Mouse (Mus musculus) liver, postnatal 0 days (tissue): ENCODE results near the gene Bpgm. TPM values are rescaled to one million over a fixed set of nuclear protein-coding genes. Genes with fewer than 3 reads are reported as not detected.
A peak's percentile ranks its signal among the peaks of the same experiment; 100 is the strongest.

Source experiments
- ATAC-seq: fragments of 200-750 bp; cut with Nextera tagmentation; 2 replicates; pipeline ENCODE4 v1.8.0; 2017; ENCODE audit warnings: mild to moderate bottlenecking, moderate library complexity
- DNase-seq: peaks from one replicate; pipeline ENCODE4 v3.0.0-alpha.2; 2016
- H3K27ac ChIP-seq: fragments of 300-500 bp; sonication (generic); 2 replicates; pipeline ENCODE4 v1.5.1; 2014; ENCODE audit warnings: antibody characterized with exemption, moderate library complexity, mild to moderate bottlenecking, low read depth
- H3K27me3 ChIP-seq: fragments of 300-500 bp; sonication (generic); 2 replicates; pipeline ENCODE4 v1.6.1; 2014; ENCODE audit warnings: low read length, control low read depth, mixed read lengths; ENCODE audit not compliant: insufficient read depth
- H3K36me3 ChIP-seq: fragments of 300-500 bp; sonication (generic); replicated peaks from 2 replicates; pipeline ENCODE4 v1.6.1; 2014; ENCODE audit warnings: mild to moderate bottlenecking, control low read depth, low read length, moderate library complexity, mixed read lengths; ENCODE audit not compliant: insufficient read depth
- H3K4me1 ChIP-seq: fragments of 300-500 bp; sonication (generic); 2 replicates; pipeline ENCODE4 v1.6.1; 2014; ENCODE audit warnings: antibody characterized with exemption, mild to moderate bottlenecking, control low read depth; ENCODE audit not compliant: insufficient read depth
- H3K4me2 ChIP-seq: fragments of 300-500 bp; sonication (generic); 2 replicates; pipeline ENCODE4 v1.6.1; 2014; ENCODE audit warnings: low read depth, mild to moderate bottlenecking, low read length, moderate library complexity, mixed read lengths
- H3K4me3 ChIP-seq: fragments of 300-500 bp; sonication (generic); 2 replicates; pipeline ENCODE4 v1.5.1; 2014; ENCODE audit warnings: low read depth, low read length
- H3K9ac ChIP-seq: fragments of 300-500 bp; sonication (generic); replicated peaks from 2 replicates; pipeline ENCODE4 v1.6.1; 2014; ENCODE audit warnings: mild to moderate bottlenecking, moderate library complexity
- H3K9me3 ChIP-seq: fragments of 300-500 bp; sonication (generic); 2 replicates; pipeline ENCODE4 v1.6.1; 2016; ENCODE audit warnings: mild to moderate bottlenecking, control low read depth, low read length, mixed read lengths
- CTCF ChIP-seq: sonication (generic); IDR thresholded peaks from 2 replicates; pipeline ENCODE4 v1.5.1; 2016; ENCODE audit warnings: antibody characterized with exemption, low read depth
- EP300 ChIP-seq: IDR thresholded peaks from 2 replicates; pipeline ENCODE4 v1.6.1; 2016; ENCODE audit warnings: antibody characterized with exemption, low read depth, mild to moderate bottlenecking
- WGBS: fragments of 180-500 bp; shearing (Covaris S2); extraction: QIAGEN DNeasy Blood & Tissue Kit; methylation state at CpG from one replicate; pipeline ENCODE4 v1.1.7; 2014; ENCODE audit not compliant: insufficient replicate concordance; 5-methylcytosine and 5-hydroxymethylcytosine counted together
- polyA plus RNA-seq: library from polyadenylated mRNA; unstranded; fragments of >200 nt; fragmentation: Nextera tagmentation; extraction: Ambion mirVana; gene quantifications from 2 replicates; pipeline ENCODE4 v1.2.1, GENCODE M21; 2015

The Bpgm gene
- polyA plus RNA-seq, 1 experiment from 2014 or later: 85.5 TPM

DNA sequence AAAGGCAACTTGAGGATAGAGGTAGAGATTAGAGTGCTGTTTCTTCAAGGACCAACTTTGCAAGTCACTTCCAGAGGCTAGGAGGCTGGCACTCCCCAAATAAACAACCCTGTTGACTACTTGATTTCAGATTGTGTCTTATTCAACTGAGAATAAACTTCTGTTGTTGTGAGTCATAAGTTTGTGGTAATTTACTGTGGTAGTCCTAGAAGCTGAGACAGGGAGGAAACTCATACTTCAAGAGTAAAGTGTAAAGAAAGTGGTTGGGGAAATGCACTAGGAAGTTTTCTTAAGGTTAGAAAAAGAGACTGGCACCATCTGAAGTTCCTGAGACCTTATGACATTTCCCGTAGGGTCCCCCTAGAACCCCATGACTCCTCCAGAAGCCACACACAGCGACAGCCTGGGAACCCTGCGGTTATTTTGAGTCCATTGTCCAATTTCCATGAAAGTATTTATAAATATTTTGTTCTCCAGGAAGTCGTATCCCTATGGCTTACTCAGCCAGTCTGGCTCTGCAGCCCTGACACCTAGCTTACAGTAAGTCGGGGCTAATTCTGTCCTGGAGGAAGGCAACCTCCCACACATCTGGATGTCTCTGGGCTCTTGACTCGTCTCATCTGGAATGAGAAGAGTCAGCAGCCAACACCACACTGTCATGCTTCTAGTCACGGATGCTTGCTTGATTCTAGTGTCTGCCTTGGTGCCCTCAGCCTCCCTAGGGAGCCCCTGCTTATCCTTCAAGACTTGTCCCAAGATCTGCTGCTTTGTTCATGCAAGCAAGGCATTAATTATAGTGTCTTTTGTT, 22.8 kb upstream of the Bpgm start:
- Histone ChIP-seq H3K9ac (no peak overlapping the region), H3K27ac (no peak overlapping the region), H3K9me3 (no peaks in the 10 kb centered on the region), H3K4me1 (no peaks in the 10 kb centered on the region), H3K4me2 (no peak overlapping the region), H3K36me3 (no peaks in the 10 kb centered on the region), H3K4me3 (no peak overlapping the region), H3K27me3 (0 out of 2 replicates have a peak, but pooled peaks cover 2% of the 10 kb centered on the region)
- peak; percentile 44; the same call in 1 of the 2 replicates for ATAC-seq
- WGBS: 39% methylated on average over 7 of the region's 7 CpGs
- DNase-seq: no peak
- TF ChIP-seq CTCF (no peak), EP300 (no peak)

DNA sequence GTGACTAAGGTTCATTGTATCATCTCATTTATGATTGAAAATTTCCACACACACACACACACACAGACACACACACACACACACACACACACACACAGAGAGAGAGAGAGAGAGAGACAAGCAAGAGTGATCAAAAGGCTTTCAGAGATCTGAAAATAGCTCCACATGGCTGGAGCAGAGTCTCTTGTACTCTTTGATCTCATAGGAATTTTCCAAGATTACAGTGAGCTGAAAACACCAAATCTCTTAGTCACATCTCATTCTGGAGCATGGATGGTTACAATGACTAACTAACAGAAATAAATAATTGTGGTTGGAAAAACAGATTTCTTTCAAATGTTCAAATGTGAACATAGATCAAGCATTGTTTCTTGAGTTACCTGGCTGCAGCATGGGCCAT, 16.6 kb upstream of the Bpgm start:
- DNase-seq (no peak), ATAC-seq (no peak)
- Histone ChIP-seq H3K4me3 (no peak overlapping the region), H3K27ac (no peak overlapping the region), H3K9ac (no peak overlapping the region), H3K36me3 (no peaks in the 10 kb centered on the region), H3K9me3 (no peaks in the 10 kb centered on the region), H3K4me1 (no peaks in the 10 kb centered on the region), H3K4me2 (no peak overlapping the region), H3K27me3 (no peaks in the 10 kb centered on the region)
- no peak for TF ChIP-seq CTCF
- no peak for TF ChIP-seq EP300

DNA sequence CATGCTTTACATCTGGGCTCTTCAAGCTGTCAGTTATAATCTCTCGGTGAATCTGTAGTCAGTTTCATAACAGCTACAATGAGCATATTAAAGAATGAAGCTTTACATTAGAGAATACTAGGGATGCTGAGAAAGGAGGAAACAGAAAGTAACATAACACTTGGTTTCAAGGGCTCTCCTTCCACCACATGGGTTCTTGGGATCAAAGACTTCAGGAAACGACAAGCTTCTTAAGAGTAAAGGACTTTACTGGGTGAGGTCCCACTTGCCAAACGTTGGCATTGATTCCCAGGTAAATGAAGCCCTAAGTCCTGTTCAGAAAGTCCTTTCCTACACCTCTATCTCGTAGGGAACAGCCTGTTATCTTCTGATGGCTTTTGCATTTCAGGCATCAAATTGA, 15.4 kb upstream of the Bpgm start:
- H3K9me3 ChIP-seq: no peaks in the 10 kb centered on the region
- H3K27ac ChIP-seq: no peak overlapping the region
- no peaks in the 10 kb centered on the region for H3K36me3 ChIP-seq
- H3K4me2 ChIP-seq: no peak overlapping the region
- H3K27me3 ChIP-seq: no peaks in the 10 kb centered on the region
- ATAC-seq (no peak), DNase-seq (no peak)
- no peak overlapping the region for H3K4me3 ChIP-seq
- no peak overlapping the region for H3K9ac ChIP-seq
- TF ChIP-seq EP300 (no peak), CTCF (no peak)
- no peaks in the 10 kb centered on the region for H3K4me1 ChIP-seq
- 38% methylated on average over 4 of the region's 4 CpGs for WGBS

- TF ChIP-seq CTCF (no peak), EP300 (no peak)
- Histone ChIP-seq H3K27me3 (no peaks in the 10 kb centered on the region), H3K36me3 (no peaks in the 10 kb centered on the region)
These were observed 12.4 kb upstream of the Bpgm start for GRCm38 (mm10) chr6:34463582-34463981.

DNA sequence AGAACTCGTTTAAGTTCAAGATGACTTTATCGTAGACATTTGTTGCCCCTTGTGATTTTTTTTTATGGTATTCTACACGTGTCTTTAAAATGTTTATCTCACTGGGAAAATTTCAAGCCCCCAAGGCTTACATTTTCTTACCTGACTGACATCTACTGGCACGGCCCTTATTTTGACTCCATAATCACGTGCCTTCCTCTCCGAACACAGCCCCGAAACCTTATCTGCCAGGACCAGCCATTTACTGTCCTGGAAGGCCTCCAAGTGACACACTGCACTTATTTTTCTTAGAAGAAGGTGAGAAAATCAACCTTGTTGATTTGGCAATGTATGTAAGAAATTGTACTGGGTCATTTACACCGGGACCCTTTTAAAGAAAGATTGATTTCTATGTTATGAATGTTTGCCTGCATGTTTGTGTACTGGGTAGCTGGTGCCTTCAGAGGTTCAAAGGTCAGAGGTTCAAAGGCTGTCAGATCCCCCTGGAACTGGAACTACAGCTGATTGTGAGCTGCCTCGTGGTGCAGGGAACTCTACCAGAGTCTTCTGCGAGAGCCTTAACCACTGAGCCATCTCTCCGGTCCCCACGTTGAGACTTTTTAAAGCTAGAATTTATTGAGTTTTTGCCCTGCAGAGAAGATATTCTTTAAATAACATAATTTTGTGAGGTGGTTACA, 4.4 kb upstream of the Bpgm start:
- ATAC-seq (peak; percentile 64), DNase-seq (peak; percentile 85)
- Histone ChIP-seq H3K27me3 (no peaks in the 10 kb centered on the region), H3K9me3 (no peaks in the 10 kb centered on the region), H3K27ac (peak overlapping the region; percentile 93), H3K4me1 (peaks cover 38% of the 10 kb centered on the region), H3K36me3 (no peaks in the 10 kb centered on the region), H3K4me2 (no peak overlapping the region; the same call in 1 of the 2 replicates), H3K9ac (peak overlapping the region; percentile 35; the same call in 1 of the 2 replicates), H3K4me3 (no peak overlapping the region)
- TF ChIP-seq CTCF (no peak), EP300 (peak; percentile 99)
- WGBS: 42% methylated on average over 12 of the region's 12 CpGs

More at GRCm38 (mm10) chr6:34463582-34463981, 12.4 kb upstream of the Bpgm start:
- Histone ChIP-seq H3K27ac (no peak overlapping the region), H3K9me3 (no peaks in the 10 kb centered on the region), H3K9ac (no peak overlapping the region), H3K4me1 (no peaks in the 10 kb centered on the region), H3K4me2 (no peak overlapping the region), H3K4me3 (no peak overlapping the region)
- no peak for ATAC-seq
- DNase-seq: no peak
- 94% methylated on average over 4 of the region's 4 CpGs for WGBS

GRCm38 (mm10) chr6:34473346-34473745, 2.7 kb upstream of the Bpgm start:
- Histone ChIP-seq H3K9ac (no peak overlapping the region), H3K27me3 (no peaks in the 10 kb centered on the region)
- no peak for ATAC-seq

More at GRCm38 (mm10) chr6:34473346-34473745, 2.7 kb upstream of the Bpgm start:
- no peaks in the 10 kb centered on the region for H3K9me3 ChIP-seq
- WGBS: 68% methylated on average over 1 of the region's 1 CpGs
- peaks cover 40% of the 10 kb centered on the region for H3K4me1 ChIP-seq
- H3K4me3 ChIP-seq: no peak overlapping the region
- no peaks in the 10 kb centered on the region for H3K36me3 ChIP-seq
- DNase-seq: no peak
- no peak overlapping the region; the same call in 1 of the 2 replicates for H3K4me2 ChIP-seq
- H3K27ac ChIP-seq: peak overlapping the region; percentile 62
- peak; percentile 89 for TF ChIP-seq EP300
- no peak for TF ChIP-seq CTCF
